Mouse (Mus musculus): ENCODE measurements around the gene Ttc7. TPM values are rescaled to one million over a fixed set of nuclear protein-coding genes. Genes with fewer than 3 reads are reported as not detected.

The Ttc7 gene
- polyA plus RNA-seq, 1 experiment from 2014 or later, result 3.8 TPM

DNA sequence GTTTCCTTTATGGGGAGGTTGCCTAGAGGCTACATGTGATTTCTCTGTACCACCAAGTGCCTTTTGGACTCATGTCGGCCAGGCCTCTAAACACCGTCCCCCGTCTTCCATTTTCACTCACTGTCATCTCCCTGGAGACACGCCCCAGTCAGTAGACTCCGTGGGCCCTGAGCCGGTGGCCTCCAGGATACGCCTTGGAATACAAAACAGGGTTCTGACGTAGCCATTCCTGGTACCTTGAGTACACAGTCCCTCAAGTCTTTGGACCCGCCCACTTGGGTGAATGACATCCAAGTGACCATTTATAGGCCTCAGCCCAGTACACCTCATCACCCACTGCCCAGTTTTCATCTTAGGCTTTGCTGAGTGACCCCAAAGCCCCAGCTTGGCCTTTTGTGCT, 98.0 kb downstream of the Ttc7 start:
- Histone ChIP-seq H3K4me1 (peaks cover 39% of the 10 kb centered on the region), H3K27ac (no peak overlapping the region)

DNA sequence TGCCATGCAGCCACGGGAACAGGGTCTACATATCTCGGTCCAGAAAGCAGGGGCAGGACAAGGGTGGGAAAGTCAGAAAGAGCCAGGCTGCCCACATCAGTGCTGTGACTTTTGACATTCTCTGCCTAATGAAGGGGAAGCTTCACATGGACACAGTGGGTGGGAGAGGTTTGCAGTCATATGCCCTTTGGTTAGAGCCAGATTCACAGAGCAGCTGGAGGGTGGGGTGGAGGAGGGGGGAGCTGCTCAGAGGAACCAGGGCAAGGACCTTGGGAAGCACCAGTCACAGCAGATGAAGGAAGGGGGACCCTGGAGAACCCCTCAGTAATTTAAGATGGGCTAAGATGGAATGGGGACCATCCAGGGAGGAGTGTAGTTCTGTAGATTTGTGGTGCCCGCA, 103.1 kb downstream of the Ttc7 start:
- Histone ChIP-seq H3K4me2 (no peak overlapping the region), H3K4me1 (peaks cover 3% of the 10 kb centered on the region), H3K4me3 (replicated peaks) (no peak overlapping the region), H3K27ac (no peak overlapping the region), H3K36me3 (replicated peaks) (no peaks in the 10 kb centered on the region), H3K9me3 (no peaks in the 10 kb centered on the region), H3K9ac (no peak overlapping the region), H3K27me3 (no peaks in the 10 kb centered on the region)
- WGBS, result 87% methylated on average over 3 of the region's 3 CpGs
- ATAC-seq (ENCODE audit: low FRiP score), result no peak

More for the DNA sequence above, 98.0 kb downstream of the Ttc7 start:
- 87% methylated on average over 9 of the region's 9 CpGs for WGBS
- H3K4me2 ChIP-seq, result no peak overlapping the region
- no peaks in the 10 kb centered on the region for H3K36me3 ChIP-seq (replicated peaks)
- no peak for ATAC-seq (ENCODE audit: low FRiP score)
- H3K4me3 ChIP-seq (replicated peaks), result no peak overlapping the region
- no peaks in the 10 kb centered on the region for H3K27me3 ChIP-seq
- no peaks in the 10 kb centered on the region for H3K9me3 ChIP-seq
- H3K9ac ChIP-seq, result no peak overlapping the region

DNA sequence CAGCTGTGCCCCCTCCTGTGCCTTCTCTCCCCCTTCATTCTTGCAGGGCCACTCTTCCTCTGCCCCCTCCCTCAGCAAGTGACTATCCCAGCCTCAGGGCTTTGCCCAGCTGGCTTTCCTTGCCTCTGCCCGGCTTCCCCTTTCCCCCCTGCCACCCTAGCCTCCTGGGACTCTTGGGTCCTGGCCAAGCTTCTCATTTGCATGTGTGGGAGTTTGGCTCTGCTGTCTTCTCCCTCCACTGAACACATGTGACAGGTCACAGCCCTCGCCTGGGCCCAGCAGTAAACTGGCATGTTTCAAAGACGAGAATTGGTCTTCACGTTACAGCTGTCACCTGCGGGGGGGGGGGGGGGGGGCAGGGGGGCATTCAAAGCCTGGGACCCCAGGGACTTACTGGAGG, 104.4 kb downstream of the Ttc7 start:
- no peaks in the 10 kb centered on the region for H3K36me3 ChIP-seq (replicated peaks)
- no peak overlapping the region for H3K27ac ChIP-seq
- peaks cover 3% of the 10 kb centered on the region for H3K4me1 ChIP-seq
- H3K27me3 ChIP-seq, result no peaks in the 10 kb centered on the region
- ATAC-seq (ENCODE audit: low FRiP score), result 0 out of 2 replicates have a peak, but pooled peaks have one; percentile 14
- H3K9me3 ChIP-seq, result no peaks in the 10 kb centered on the region
- WGBS, result 49% methylated on average over 5 of the region's 5 CpGs
- no peak overlapping the region for H3K9ac ChIP-seq
- H3K4me2 ChIP-seq, result no peak overlapping the region
- no peak overlapping the region for H3K4me3 ChIP-seq (replicated peaks)

DNA sequence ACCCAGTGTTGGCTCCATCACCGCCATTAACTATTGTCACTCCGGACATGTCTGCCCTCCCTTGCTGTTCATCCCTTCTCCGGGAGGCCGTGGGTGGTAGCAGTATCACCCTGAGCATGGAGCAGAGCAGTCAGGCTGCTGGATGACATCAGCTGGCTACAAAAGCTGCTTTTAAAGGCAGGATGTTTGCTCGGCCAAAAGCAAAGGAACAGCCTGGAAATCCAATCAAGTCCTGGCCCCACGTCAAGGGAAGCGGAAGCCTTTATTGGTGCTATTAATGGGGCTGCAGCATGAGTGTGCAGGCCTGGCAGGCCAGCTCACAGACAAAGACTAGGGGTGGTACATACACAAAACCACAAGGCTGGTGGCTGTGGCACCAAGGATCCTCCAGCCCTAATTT, 108.6 kb downstream of the Ttc7 start:
- ATAC-seq (ENCODE audit: low FRiP score), result no peak
- no peaks in the 10 kb centered on the region for H3K9me3 ChIP-seq
- 64% methylated on average over 7 of the region's 7 CpGs for WGBS

DNA sequence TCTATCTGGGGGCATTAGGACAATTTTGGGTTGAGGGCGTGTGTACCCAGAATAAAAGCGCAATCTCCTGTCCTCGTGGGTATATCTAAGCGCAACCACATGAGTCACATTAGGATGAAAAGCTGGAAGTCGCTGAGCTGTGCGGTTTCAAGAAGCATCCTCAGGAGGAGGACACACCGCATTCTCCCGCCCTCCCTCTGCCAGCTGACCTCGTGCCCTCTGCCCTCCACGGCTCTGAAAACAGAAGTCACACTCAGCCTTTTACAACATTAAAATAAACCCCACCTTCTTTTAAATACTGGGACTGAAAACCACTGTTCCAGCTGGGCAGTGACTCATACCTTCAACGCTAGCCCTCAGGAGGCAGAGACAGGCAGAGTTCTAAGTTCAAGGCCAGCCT, 114.4 kb downstream of the Ttc7 start:
- ATAC-seq (ENCODE audit: low FRiP score), result no peak
- Histone ChIP-seq H3K27ac (no peak overlapping the region), H3K27me3 (no peaks in the 10 kb centered on the region), H3K36me3 (replicated peaks) (no peaks in the 10 kb centered on the region), H3K4me2 (no peak overlapping the region), H3K9me3 (no peaks in the 10 kb centered on the region), H3K4me1 (no peaks in the 10 kb centered on the region), H3K4me3 (replicated peaks) (no peak overlapping the region), H3K9ac (no peak overlapping the region)
- WGBS, result 88% methylated on average over 11 of the region's 11 CpGs

More for the DNA sequence above, 108.6 kb downstream of the Ttc7 start:
- Histone ChIP-seq H3K27ac (no peak overlapping the region), H3K9ac (no peak overlapping the region), H3K4me1 (peaks cover 3% of the 10 kb centered on the region), H3K4me3 (replicated peaks) (no peak overlapping the region), H3K27me3 (no peaks in the 10 kb centered on the region), H3K36me3 (replicated peaks) (no peaks in the 10 kb centered on the region), H3K4me2 (no peak overlapping the region)

DNA sequence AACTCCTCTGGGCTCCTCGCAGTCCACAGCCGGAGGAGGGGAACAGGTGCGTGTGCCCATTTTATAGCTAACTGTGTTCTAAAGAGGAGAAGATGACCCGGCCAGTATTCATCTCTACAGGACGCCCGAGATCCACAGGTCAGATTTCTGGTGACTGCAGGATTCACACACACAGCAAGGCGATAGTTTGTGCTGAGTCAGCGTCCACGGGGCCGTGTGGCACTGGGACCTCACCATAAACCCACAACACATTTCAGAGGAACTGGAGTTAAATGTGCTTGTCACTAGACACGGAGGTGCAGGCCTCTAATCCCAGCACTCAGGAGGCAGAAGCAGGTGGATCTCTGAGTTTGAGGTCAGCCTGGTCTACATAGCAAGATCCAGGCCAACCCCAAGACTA, 119.8 kb downstream of the Ttc7 start:
- Histone ChIP-seq H3K4me1 (no peaks in the 10 kb centered on the region), H3K9ac (no peak overlapping the region)
- WGBS, result 92% methylated on average over 11 of the region's 11 CpGs

DNA sequence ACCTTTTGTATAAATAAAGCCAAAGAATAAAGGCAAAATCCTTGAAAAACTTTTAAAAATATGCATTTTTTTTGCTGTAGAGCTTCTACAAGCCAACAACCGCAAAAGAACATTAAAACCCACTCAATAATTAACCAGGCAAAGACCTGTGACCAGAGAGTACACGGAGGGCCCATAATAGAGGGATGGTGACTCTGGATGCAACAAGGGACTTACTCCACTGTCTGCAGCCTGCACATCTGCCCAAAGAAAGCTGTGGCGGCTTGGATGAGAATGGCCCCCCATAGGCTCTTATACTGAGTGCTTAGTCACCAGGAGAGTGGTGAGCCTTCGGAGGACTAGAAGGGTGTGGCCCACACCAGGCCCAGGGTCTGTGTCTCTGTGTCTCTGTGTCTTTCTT, 120.8 kb downstream of the Ttc7 start:
- Histone ChIP-seq H3K27me3 (no peaks in the 10 kb centered on the region), H3K4me2 (no peak overlapping the region), H3K27ac (no peak overlapping the region), H3K4me1 (no peaks in the 10 kb centered on the region), H3K9me3 (no peaks in the 10 kb centered on the region), H3K9ac (no peak overlapping the region), H3K4me3 (replicated peaks) (no peak overlapping the region), H3K36me3 (replicated peaks) (no peaks in the 10 kb centered on the region)
- WGBS, result 76% methylated on average over 4 of the region's 4 CpGs
- no peak for ATAC-seq (ENCODE audit: low FRiP score)

More for the DNA sequence above, 119.8 kb downstream of the Ttc7 start:
- H3K27ac ChIP-seq, result no peak overlapping the region
- ATAC-seq (ENCODE audit: low FRiP score), result no peak
- no peak overlapping the region for H3K4me3 ChIP-seq (replicated peaks)
- H3K36me3 ChIP-seq (replicated peaks), result no peaks in the 10 kb centered on the region
- H3K9me3 ChIP-seq, result no peaks in the 10 kb centered on the region
- H3K4me2 ChIP-seq, result no peak overlapping the region
- H3K27me3 ChIP-seq, result no peaks in the 10 kb centered on the region

DNA sequence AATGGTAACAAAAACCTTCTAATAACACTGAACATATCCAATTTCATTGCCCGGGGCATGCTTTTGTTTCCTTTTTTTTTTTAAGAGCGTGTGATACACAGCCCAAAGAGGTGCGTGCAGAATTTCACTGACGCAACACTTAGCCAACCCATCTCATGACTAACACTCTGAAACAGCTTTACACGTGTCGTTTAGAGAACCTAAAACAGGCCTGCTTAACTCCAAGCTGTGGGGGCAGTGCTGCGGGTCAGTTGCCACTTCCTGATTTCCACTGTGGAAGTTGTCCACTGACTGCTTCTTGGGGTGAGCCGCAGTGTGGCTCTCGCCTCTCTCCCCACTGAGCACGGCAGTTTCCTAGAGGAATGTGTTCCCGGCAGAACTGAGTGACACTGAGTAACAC, 122.9 kb downstream of the Ttc7 start:
- H3K36me3 ChIP-seq (replicated peaks), result no peaks in the 10 kb centered on the region
- H3K4me2 ChIP-seq, result no peak overlapping the region
- H3K9ac ChIP-seq, result no peak overlapping the region
- no peaks in the 10 kb centered on the region for H3K9me3 ChIP-seq
- H3K27me3 ChIP-seq, result no peaks in the 10 kb centered on the region
- no peaks in the 10 kb centered on the region for H3K4me1 ChIP-seq
- WGBS, result 75% methylated on average over 11 of the region's 11 CpGs
- ATAC-seq (ENCODE audit: low FRiP score), result no peak
- no peak overlapping the region for H3K27ac ChIP-seq
- H3K4me3 ChIP-seq (replicated peaks), result no peak overlapping the region

DNA sequence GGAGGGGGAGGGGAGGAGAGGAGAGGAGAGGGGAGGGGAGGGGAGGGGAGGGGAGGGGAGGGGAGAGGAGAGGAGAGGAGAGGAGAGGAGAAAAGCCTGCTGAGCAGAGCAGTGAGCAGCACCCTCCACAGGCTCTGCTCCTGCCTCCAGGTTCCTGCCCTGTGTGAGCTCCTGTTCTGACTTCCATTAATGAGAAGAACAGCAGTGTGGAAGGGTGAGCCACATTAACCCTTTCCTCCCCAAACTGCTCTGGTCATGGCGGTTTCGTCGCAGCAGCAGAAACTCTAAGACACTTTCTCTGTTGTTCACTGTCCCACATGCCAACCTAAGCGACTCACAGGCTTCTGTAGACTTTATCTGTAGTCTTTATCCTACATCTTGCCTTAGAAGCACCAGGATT, 124.0 kb downstream of the Ttc7 start:
- Histone ChIP-seq H3K4me3 (replicated peaks) (no peak overlapping the region), H3K4me1 (no peaks in the 10 kb centered on the region), H3K4me2 (no peak overlapping the region), H3K9ac (no peak overlapping the region), H3K27ac (no peak overlapping the region), H3K36me3 (replicated peaks) (no peaks in the 10 kb centered on the region), H3K27me3 (no peaks in the 10 kb centered on the region), H3K9me3 (no peaks in the 10 kb centered on the region)
- WGBS, result 72% methylated on average over 4 of the region's 4 CpGs
- ATAC-seq (ENCODE audit: low FRiP score), result no peak

DNA sequence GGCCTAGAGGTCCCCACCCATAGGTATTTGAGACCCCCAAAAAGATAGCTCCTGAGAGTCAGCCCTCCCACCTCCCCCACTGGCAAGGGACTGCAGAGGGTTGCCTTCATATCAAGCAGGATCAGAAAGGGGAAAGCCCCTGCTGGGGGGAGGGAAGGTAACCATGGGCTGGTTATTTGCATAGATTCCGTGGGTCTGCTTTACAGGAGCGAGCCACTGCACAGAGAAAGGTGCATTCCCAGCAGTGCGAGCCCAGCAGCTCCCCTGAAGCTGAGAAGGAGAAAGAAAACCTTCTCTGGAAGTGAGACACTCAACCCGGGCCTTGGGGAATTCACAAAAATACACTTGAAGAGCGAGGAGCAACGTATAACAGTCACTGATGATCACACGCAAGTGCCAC, 135.4 kb downstream of the Ttc7 start:
- Histone ChIP-seq H3K36me3 (replicated peaks) (no peaks in the 10 kb centered on the region), H3K9ac (no peak overlapping the region), H3K4me1 (no peaks in the 10 kb centered on the region), H3K27me3 (no peaks in the 10 kb centered on the region), H3K27ac (no peak overlapping the region), H3K4me2 (no peak overlapping the region), H3K4me3 (replicated peaks) (no peak overlapping the region), H3K9me3 (no peaks in the 10 kb centered on the region)
- no peak for ATAC-seq (ENCODE audit: low FRiP score)
- 76% methylated on average over 7 of the region's 7 CpGs for WGBS

DNA sequence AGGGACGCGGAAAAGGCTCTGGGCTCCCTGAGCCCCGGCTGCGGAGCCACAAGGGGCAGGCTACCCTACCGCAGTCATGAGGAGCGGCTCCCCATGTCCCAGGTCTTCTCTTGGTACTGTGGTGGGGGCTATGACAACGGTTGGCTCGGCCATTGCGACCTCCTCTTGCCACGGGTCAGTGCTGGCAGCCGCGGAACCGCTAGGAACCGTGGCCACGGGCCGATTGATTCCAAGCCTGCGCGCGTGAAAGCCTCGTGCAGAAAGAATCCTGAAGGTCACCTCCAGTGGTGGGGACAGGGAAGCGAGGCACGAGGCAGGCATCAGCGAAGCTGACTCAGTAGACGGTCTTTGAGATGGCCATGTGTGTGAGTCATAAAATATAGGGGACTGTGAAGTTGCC, 144.8 kb downstream of the Ttc7 start, which contains the start of gene Stpg4:
TSS of gene Stpg4 (minus strand) at position 231 of the 400 bp plus-strand sequence.
- Histone ChIP-seq H3K4me1 (peaks cover 4% of the 10 kb centered on the region; the same call in 1 of the 2 replicates), H3K36me3 (replicated peaks) (peaks cover 44% of the 10 kb centered on the region), H3K4me2 (no peak within 1 kb of the TSS; the same call in 1 of the 2 replicates), H3K27ac (0 out of 2 replicates have a peak within 1 kb of the TSS, but pooled peaks have one; percentile 3), H3K27me3 (no peaks in the 10 kb centered on the region), H3K9me3 (no peaks in the 10 kb centered on the region), H3K9ac (no peak within 1 kb of the TSS), H3K4me3 (replicated peaks) (no peak within 1 kb of the TSS)
- WGBS, result 51% methylated on average over 24 of the region's 24 CpGs
- ATAC-seq (ENCODE audit: low FRiP score), result 0 out of 2 replicates have a peak, but pooled peaks have one; percentile 33

DNA sequence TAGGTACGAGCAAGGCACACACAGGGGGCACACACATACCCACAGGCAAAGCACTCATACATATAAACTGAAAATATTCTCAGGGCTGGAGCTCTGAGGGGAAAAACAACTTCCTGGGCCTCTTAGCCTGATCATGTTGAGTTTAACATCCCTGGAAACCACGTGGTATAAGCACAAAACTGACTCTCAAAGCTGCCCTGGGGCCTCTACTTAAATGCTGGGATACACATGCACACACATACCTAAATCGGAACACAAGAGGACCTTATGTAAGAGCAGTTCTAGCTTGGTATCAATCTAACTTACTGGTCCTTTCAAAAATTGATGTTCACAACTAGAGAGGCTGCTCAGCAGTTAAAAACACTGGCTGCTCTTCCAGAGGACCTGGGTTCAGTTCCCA, 146.7 kb downstream of the Ttc7 start:
- no peak overlapping the region for H3K27ac ChIP-seq
- H3K4me1 ChIP-seq, result peaks cover 4% of the 10 kb centered on the region; the same call in 1 of the 2 replicates
- no peaks in the 10 kb centered on the region for H3K27me3 ChIP-seq
- ATAC-seq (ENCODE audit: low FRiP score), result no peak
- H3K4me3 ChIP-seq (replicated peaks), result no peak overlapping the region
- 90% methylated on average over 3 of the region's 3 CpGs for WGBS
- H3K36me3 ChIP-seq (replicated peaks), result peaks cover 58% of the 10 kb centered on the region
- H3K4me2 ChIP-seq, result no peak overlapping the region
- no peak overlapping the region for H3K9ac ChIP-seq
- H3K9me3 ChIP-seq, result no peaks in the 10 kb centered on the region

All from forebrain, embryonic 12.5 days (tissue).